Mouse (Mus musculus) myocyte (in vitro differentiated cells): ENCODE results near the gene Dmap1. TPM values are rescaled to one million over a fixed set of nuclear protein-coding genes. Genes with fewer than 3 reads are reported as not detected.

Experiments used
- H3K27me3 ChIP-seq: one replicate; pipeline ENCODE4 v1.6.1; 2011; ENCODE audit not compliant: control insufficient read depth, insufficient read depth, insufficient read length
- H3K36me3 ChIP-seq: one replicate; pipeline ENCODE4 v1.6.1; 2011; ENCODE audit not compliant: control insufficient read depth, insufficient read depth
- H3K4me2 ChIP-seq: one replicate; pipeline ENCODE4 v1.6.1; 2011; ENCODE audit warnings: low read depth, control low read depth
- H3K4me3 ChIP-seq: one replicate; pipeline ENCODE4 v1.5.1; 2011; ENCODE audit warnings: mild to moderate bottlenecking, control low read depth, moderate library complexity
- H3K79me2 ChIP-seq: one replicate; pipeline ENCODE4 v1.6.1; 2011; ENCODE audit not compliant: control insufficient read depth, insufficient read depth
- H3ac ChIP-seq: one replicate; pipeline ENCODE4 v1.6.1; 2011; ENCODE audit not compliant: control insufficient read depth, insufficient read length
- CEBPB ChIP-seq: IDR thresholded peaks from 2 replicates; pipeline ENCODE4 v1.6.1; 2011; ENCODE audit warnings: mild to moderate bottlenecking, moderate library complexity; ENCODE audit not compliant: poor library complexity, insufficient read depth, severe bottlenecking
- E2F4 ChIP-seq: IDR thresholded peaks from one replicate; pipeline ENCODE4 v1.6.1; 2011; ENCODE audit warnings: mild to moderate bottlenecking, control low read depth, moderate library complexity; ENCODE audit not compliant: insufficient read depth
- MAX ChIP-seq: IDR thresholded peaks from one replicate; pipeline ENCODE4 v1.6.1; 2011; ENCODE audit warnings: low read depth, mild to moderate bottlenecking, control low read depth
- MYOD1 ChIP-seq, 3 experiments: IDR thresholded peaks; one replicate each; pipeline ENCODE4 v1.6.1; 2011; ENCODE audit warnings: control low read depth in 2 of 3, low read depth in 2 of 3, mild to moderate bottlenecking in 2 of 3, moderate library complexity in 1 of 3; ENCODE audit not compliant: insufficient read length in 2 of 3, control insufficient read depth in 1 of 3
- MYOG ChIP-seq, 3 experiments: IDR thresholded peaks; one replicate each; pipeline ENCODE4 v1.6.1; 2011; ENCODE audit warnings: control low read depth in 2 of 3, low read depth in 2 of 3, mild to moderate bottlenecking in 2 of 3; ENCODE audit not compliant: insufficient read length in 2 of 3, control insufficient read depth in 1 of 3, insufficient read depth in 1 of 3
- POLR2A ChIP-seq: IDR thresholded peaks from one replicate; pipeline ENCODE4 v1.6.1; 2011; ENCODE audit warnings: low read depth, mild to moderate bottlenecking, control low read depth, moderate library complexity; ENCODE audit not compliant: insufficient read length
- POLR2AphosphoS2 ChIP-seq: IDR thresholded peaks from one replicate; pipeline ENCODE4 v1.6.1; 2011; ENCODE audit warnings: low read depth, control low read depth; ENCODE audit not compliant: insufficient read length
- REST ChIP-seq: IDR thresholded peaks from one replicate; pipeline ENCODE4 v1.6.1; 2011; ENCODE audit warnings: mild to moderate bottlenecking, control low read depth, moderate library complexity; ENCODE audit not compliant: insufficient read depth, insufficient read length
- SRF ChIP-seq: IDR thresholded peaks from one replicate; pipeline ENCODE4 v1.6.1; 2011; ENCODE audit warnings: low read depth; ENCODE audit not compliant: control insufficient read depth, insufficient read length
- TCF12 ChIP-seq: IDR thresholded peaks from one replicate; pipeline ENCODE4 v1.6.1; 2011; ENCODE audit warnings: mild to moderate bottlenecking, control low read depth; ENCODE audit not compliant: poor library complexity, insufficient read depth, severe bottlenecking
- TCF3 ChIP-seq: IDR thresholded peaks from one replicate; pipeline ENCODE4 v1.6.1; 2011; ENCODE audit warnings: low read depth, control low read depth; ENCODE audit not compliant: insufficient read length
- USF1 ChIP-seq: IDR thresholded peaks from one replicate; pipeline ENCODE4 v1.6.1; 2011; ENCODE audit warnings: low read depth, mild to moderate bottlenecking, control low read depth, moderate library complexity
- polyA plus RNA-seq: library from polyadenylated mRNA; unstranded; fragments of >200 nt; fragmentation: generic; extraction: Trizol; gene quantifications from one replicate; pipeline ENCODE4 v1.2.1, GENCODE M21; 2012; ENCODE audit warnings: missing spikeins

The Dmap1 gene
- polyA plus RNA-seq, 1 experiment = 28.0 TPM

GRCm38 (mm10) chr4:117656961-117657360, 25.1 kb downstream of the Dmap1 start:
- no peaks in the 10 kb centered on the region for H3K36me3 ChIP-seq
- no peak overlapping the region for H3K4me2 ChIP-seq
- H3K27me3 ChIP-seq = no peaks in the 10 kb centered on the region
- H3ac ChIP-seq = no peak overlapping the region
- no peak overlapping the region for H3K4me3 ChIP-seq
- no peaks in the 10 kb centered on the region for H3K79me2 ChIP-seq
- TF ChIP-seq MAX (no peak), MYOD1 (IDR thresholded peaks at IDR 0.05; ENCODE audit: control insufficient read depth in 1 of 3, insufficient read length in 2 of 3, low read depth in 2 of 3) (no peak), TCF12 (no peak), USF1 (no peak), E2F4 (no peak), POLR2A (no peak), MYOG (IDR thresholded peaks at IDR 0.05; ENCODE audit: control insufficient read depth in 1 of 3, insufficient read depth in 1 of 3, insufficient read length in 2 of 3, low read depth in 2 of 3) (no peak), CEBPB (no peak), TCF3 (no peak), POLR2AphosphoS2 (no peak), SRF (no peak), REST (no peak)

- H3K4me2 ChIP-seq = no peak overlapping the region
- no peaks in the 10 kb centered on the region for H3K36me3 ChIP-seq
- H3ac ChIP-seq = no peak overlapping the region
- H3K27me3 ChIP-seq = no peaks in the 10 kb centered on the region
- H3K79me2 ChIP-seq = no peaks in the 10 kb centered on the region
- H3K4me3 ChIP-seq = no peak overlapping the region
- no peak for TF ChIP-seq MAX
- TF ChIP-seq REST = no peak
- no peak for TF ChIP-seq SRF
- no peak for TF ChIP-seq CEBPB
- TF ChIP-seq TCF12 = no peak
- no peak for TF ChIP-seq USF1
- no peak for TF ChIP-seq MYOD1 (IDR thresholded peaks at IDR 0.05; ENCODE audit: control insufficient read depth in 1 of 3, insufficient read length in 2 of 3, low read depth in 2 of 3)
- no peak for TF ChIP-seq TCF3
Measured at GRCm38 (mm10) chr4:117655500-117655863, 26.6 kb downstream of the Dmap1 start.

GRCm38 (mm10) chr4:117654703-117655499, 27.2 kb downstream of the Dmap1 start:
- Histone ChIP-seq H3K79me2 (no peaks in the 10 kb centered on the region), H3K36me3 (no peaks in the 10 kb centered on the region), H3K4me3 (no peak overlapping the region), H3ac (no peak overlapping the region), H3K4me2 (no peak overlapping the region), H3K27me3 (no peaks in the 10 kb centered on the region)
- TF ChIP-seq MYOG (IDR thresholded peaks at IDR 0.05; ENCODE audit: control insufficient read depth in 1 of 3, insufficient read depth in 1 of 3, insufficient read length in 2 of 3, low read depth in 2 of 3) = no peak
- no peak for TF ChIP-seq MAX
- TF ChIP-seq POLR2AphosphoS2 = no peak
- TF ChIP-seq REST = no peak
- TF ChIP-seq E2F4 = no peak
- no peak for TF ChIP-seq POLR2A
- TF ChIP-seq MYOD1 (IDR thresholded peaks at IDR 0.05; ENCODE audit: control insufficient read depth in 1 of 3, insufficient read length in 2 of 3, low read depth in 2 of 3) = no peak
- no peak for TF ChIP-seq TCF3
- TF ChIP-seq USF1 = no peak
- TF ChIP-seq CEBPB = no peak
- no peak for TF ChIP-seq TCF12
- TF ChIP-seq SRF = no peak

GRCm38 (mm10) chr4:117654016-117654702, 27.9 kb downstream of the Dmap1 start:
- H3K4me2 ChIP-seq = no peak overlapping the region
- H3K79me2 ChIP-seq = no peaks in the 10 kb centered on the region
- no peak overlapping the region for H3ac ChIP-seq
- H3K27me3 ChIP-seq = no peaks in the 10 kb centered on the region
- TF ChIP-seq SRF (no peak), MAX (no peak), POLR2AphosphoS2 (no peak), POLR2A (no peak), TCF12 (no peak), TCF3 (no peak), USF1 (no peak), MYOD1 (IDR thresholded peaks at IDR 0.05; ENCODE audit: control insufficient read depth in 1 of 3, insufficient read length in 2 of 3, low read depth in 2 of 3) (peak in 1 of 3 experiments; percentile 44), MYOG (IDR thresholded peaks at IDR 0.05; ENCODE audit: control insufficient read depth in 1 of 3, insufficient read depth in 1 of 3, insufficient read length in 2 of 3, low read depth in 2 of 3) (peak in 1 of 3 experiments; percentile 12)
- no peak overlapping the region for H3K4me3 ChIP-seq
- H3K36me3 ChIP-seq = no peaks in the 10 kb centered on the region
